Mouse (Mus musculus): ENCODE measurements at regions not wholly inside any gene's neighbourhood (a gene's known extent, or its start where the extent isn't known, plus 50 kb on each side); places are given as distances from the start of the nearest gene placed in this dataset.

GRCm38 (mm10) chr6:31658447-31659199 lies 94.8 kb upstream of the Podxl start:
- no peak for DNase-seq (ENCODE audit: low spot score)

- no peak for DNase-seq (ENCODE audit: low spot score)
These were observed 87.2 kb upstream of the Podxl start for GRCm38 (mm10) chr6:31650791-31651476.

- DNase-seq (ENCODE audit: low spot score), result no peak
These were observed 81.5 kb upstream of the Podxl start for GRCm38 (mm10) chr6:31645261-31645660.

DNA sequence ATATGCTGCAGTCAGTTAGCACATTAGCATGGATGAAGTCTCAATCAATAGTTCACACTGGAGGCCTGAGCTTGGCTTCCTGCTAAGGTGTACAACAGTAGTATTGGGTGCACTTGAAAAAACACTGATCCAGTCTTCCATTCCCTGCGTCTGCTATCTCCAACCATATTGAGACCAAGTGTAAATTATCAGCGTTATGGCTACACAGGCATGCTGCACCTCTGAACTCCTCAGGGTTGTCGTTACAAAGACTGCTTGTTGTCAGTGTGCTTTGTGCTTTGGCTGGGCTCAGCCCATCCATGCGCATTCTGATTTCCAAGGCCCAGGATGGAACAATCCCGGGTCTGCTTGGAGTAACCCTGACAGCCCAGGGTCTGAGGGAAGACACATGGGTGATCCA lies 80.7 kb upstream of the Podxl start:
- DNase-seq (ENCODE audit: low spot score), result no peak

- no peak for DNase-seq (ENCODE audit: low spot score)
These were observed 78.7 kb upstream of the Podxl start for GRCm38 (mm10) chr6:31642451-31642942.

DNA sequence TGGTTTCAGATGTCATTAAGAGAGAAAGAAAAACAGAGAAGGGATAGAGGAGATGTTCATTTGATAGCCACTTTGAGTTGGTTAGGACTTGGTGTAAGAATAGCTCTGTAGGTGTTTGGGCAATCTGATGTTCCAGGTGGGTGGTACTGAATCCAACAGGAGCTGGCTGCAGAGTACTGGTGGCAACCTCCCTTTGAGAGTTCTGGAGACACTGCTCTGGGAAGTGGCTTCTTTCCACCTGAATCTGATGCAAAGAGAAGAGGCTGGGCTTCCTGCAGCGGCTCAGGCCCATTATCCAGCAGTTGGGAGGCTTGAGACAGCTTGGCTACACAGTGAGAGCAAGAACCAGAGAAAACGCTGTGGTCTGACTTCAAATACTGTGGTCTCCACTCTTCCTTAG lies 77.0 kb upstream of the Podxl start:
- DNase-seq (ENCODE audit: low spot score), result no peak

DNA sequence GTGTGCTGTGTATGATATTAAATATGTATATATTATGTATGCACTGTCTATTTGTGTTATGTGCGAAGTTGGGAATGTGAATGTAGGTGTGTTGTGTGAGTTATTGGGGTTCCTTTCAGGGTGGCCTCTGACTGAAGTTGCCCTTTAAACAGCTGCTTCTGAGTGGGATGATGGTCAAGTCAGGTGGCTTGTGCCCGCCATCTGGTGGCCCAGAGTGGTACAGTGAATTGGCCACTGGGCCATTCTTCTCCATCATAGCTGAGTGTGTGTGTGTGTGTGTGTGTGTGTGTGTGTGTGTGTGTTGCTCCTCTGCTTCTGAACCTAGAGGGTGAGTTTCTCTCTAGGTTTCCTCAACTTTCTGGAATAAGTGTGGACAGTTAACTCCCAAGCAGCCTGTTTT lies 75.7 kb upstream of the Podxl start:
- peak; percentile 77 for DNase-seq (ENCODE audit: low spot score)

DNA sequence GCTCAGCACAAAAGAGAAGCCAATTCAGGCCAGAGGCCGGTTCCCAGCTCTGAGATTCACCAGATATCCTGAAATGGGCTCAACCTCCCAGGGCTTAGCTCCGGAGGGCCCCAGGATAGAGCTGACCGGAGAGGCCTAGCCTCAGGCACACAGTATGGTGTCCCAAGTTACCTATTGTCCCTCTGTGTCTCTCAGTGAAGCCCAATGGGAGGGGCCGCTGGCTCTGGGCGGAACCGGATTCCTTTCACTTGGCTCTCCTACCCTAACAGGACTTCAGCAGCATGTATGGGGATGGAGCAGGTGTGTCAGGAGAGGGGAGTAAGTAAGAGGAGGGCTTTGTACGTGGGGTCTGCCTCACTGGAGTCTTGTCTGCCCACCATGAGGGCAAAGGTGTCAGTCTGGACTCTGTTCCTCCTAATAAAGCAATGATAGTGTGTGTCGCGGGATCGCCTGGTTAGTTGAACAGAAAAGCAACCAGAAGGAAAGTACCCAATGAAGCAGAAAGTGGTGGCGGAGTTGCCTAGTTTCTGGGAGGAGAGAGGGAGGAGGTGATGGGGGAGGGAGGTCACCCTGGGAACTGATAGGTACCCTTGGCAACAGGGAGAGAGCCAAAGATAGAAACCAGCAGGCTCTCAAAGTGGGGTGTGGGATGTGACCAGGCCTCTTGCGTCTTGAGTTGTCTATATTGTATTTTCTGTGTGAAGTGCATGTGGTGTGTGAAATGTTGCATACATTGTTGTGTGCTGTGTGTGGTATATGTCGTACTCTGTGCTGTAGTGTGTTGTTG lies 74.8 kb upstream of the Podxl start:
- DNase-seq (ENCODE audit: low spot score), result peak; percentile 27

- no peak for DNase-seq (ENCODE audit: low spot score)
These were observed 73.7 kb upstream of the Podxl start for GRCm38 (mm10) chr6:31637371-31638052.

GRCm38 (mm10) chr6:31636954-31637353 lies 73.2 kb upstream of the Podxl start:
- no peak for DNase-seq (ENCODE audit: low spot score)

DNA sequence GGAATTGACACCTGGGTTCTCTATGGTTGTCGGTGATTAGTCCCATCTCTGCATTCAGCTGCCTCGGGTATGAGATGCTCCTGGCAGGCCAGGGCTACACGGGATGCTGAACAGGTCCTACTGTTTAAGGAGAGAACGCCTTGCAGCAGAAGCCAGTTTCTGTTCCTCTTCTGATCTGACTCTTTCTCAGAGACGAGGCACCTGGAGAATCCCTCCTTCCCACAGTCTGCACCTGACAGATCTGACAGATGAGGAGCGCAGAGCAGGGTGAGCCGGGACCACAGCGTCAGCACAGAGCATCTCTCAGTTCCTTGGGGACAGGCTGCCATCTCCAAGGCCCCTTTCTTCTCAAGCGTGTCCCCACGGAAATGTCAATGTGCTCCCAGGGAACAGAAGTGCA lies 68.7 kb upstream of the Podxl start:
- DNase-seq (ENCODE audit: low spot score), result no peak

DNA sequence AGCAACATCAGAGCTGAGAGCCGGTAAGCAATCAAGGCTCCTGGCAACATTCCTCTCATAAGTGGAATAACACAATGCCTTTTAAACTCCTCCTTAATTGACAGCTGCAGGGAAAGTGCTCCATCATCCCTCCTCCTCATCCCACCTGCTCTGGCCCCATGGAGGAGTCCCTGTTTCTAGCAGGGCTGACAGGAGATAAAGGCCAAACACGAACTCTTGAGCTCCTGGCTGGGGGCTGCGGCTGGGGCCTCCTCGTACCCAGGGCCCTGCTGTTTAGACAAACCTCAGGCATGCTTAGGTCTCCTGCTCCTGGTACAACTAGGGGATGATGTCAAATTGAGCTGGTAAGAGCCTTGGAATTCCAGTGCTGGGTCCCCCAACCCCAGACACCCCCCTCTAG lies 66.2 kb upstream of the Podxl start:
- DNase-seq (ENCODE audit: low spot score), result no peak

- no peak for DNase-seq (ENCODE audit: low spot score)
These were observed 64.1 kb upstream of the Podxl start for GRCm38 (mm10) chr6:31627912-31628311.

DNA sequence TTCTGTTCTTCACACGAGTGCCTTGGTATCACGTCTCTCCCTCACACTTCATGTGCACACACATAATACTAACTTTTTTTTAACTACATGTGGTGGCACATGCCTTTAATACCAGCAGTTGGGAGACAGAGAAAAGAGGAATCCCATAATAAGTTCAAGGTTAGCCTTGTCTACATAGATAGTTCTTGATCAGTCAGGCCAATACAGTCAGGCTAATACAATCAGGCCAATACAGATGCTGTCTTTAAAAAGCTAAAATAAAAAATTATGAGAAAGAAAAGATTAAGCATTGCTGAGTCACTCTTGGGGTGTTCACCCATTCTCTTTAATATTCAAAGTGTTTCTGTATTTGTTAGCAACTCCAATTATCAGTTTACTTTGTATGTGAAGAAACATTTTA lies 61.3 kb upstream of the Podxl start:
- no peak for DNase-seq (ENCODE audit: low spot score)

GRCm38 (mm10) chr6:31624374-31624773 lies 60.6 kb upstream of the Podxl start:
- DNase-seq (ENCODE audit: low spot score), result no peak

DNA sequence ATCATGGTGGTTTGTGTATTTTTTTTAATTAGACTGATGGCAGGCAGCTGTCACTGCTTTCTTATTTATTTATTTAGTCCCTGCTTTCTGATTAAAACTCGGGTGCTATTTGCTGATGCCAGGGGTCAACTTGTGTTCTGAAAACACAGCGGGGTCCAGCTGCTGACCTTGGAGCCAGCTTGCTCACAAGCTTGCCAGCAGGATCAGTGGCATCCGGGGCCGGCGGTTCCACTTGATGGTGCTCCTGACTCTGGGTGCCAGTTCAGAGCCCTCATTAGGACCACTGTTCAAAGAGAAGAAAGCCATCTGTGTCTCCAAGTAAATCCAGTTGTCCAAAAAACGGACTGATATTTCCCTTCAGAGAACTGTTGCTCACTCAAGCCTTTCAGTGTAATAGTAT lies 57.2 kb upstream of the Podxl start:
- no peak for DNase-seq (ENCODE audit: low spot score)

DNA sequence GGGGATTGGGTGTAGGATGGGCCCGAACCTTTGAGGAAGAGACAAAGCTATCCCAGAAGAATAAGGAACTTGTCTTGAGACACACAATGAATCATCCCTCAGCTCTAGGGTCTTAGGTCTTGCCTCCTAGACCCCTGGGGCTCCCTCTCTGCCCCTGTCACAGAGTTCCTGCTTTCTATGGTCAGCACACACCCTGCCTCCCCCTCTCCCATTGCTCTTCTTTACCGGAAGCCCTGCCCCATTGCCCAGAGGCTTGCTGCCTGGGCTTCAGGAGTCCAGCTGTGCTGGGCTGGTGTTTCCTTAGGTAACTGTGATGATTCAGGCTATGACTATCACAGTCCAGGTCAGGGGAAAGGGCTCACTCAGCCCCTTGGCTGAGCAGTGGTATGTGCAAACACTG lies 55.1 kb upstream of the Podxl start:
- DNase-seq (ENCODE audit: low spot score), result no peak

DNA sequence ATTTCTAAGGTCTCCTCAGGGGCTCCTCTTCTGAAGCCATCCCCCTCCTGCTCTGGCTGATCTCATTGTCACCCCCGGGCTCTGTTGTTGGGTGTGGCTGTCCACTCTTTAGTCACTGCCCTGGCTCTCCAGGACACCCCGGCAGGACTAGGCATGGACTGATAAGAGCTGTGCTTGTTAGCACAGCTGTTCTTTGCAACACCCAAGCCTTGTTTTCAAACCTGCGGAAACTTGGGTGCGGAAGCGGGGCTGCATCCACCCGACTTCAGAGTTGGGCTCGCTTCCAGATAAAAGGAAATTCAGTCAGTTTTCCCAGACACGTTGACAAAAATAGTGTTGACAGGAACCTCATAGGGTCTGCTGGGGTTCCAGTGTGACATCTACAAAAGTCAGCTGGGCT lies 53.6 kb upstream of the Podxl start:
- no peak for DNase-seq (ENCODE audit: low spot score)

GRCm38 (mm10) chr6:31615426-31615970 lies 51.7 kb upstream of the Podxl start:
- DNase-seq (ENCODE audit: low spot score), result no peak

DNA sequence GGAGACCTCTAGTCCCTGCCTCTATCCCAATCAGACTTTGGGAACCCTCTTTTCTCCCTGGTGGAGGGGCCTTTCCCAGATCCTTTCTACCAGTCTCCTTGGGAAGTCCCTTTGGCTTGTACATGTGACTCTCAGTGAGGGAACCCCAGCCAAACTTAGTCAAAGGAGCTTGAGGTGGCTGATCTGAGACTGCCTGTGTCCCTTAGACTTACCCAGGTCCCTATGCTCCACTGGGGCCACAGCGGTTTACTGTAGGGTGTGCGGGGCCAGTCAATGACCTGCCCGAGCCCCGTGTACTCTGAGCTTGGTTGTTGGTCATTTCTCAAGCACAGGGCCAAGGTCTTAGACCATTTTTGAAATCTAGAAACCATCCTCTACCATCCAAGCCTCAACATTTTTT lies 50.8 kb upstream of the Podxl start:
- no peak for DNase-seq (ENCODE audit: low spot score)

- DNase-seq (ENCODE audit: low spot score), result no peak
These were observed 50.0 kb upstream of the Podxl start for GRCm38 (mm10) chr6:31613590-31614319.

All from layer of hippocampus, adult 11-12 months (tissue).